Mouse (Mus musculus) liver, adult 2 months (tissue): Measurements from ENCODE around the gene Tmem91.

ENCODE experiments used
- CTCF ChIP-seq: fragments of 200-500 bp; IDR thresholded peaks from 2 replicates; pipeline ENCODE4 v1.5.1; 2011; ENCODE audit warnings: low read depth, low read length, control low read depth
- POLR2A ChIP-seq: fragments of 200-500 bp; IDR thresholded peaks from 2 replicates; pipeline ENCODE4 v1.6.1; 2011; ENCODE audit warnings: low read length, control low read depth; ENCODE audit not compliant: insufficient read depth; ENCODE audit errors: extremely low read depth

DNA sequence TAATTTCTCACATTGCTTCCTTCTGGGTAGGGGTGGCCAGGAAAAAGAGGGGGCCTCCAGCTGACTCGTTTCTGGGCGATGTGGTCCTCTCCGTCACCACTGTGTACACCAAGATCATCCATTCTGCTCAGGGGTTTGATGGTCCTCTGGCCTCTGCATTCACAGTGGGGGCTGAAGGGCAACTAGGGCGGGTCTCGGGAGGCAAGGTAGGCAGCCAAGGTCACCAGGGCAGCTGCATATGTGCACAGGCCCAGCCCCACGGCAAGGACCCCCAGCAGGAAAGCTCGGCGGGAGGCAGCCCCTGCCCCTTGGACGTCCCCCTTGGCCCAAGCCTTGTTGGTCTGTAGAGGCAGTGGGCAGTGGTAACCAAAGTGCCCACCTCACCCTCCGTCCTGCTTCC lies 5.8 kb downstream of the Tmem91 start:
- TF ChIP-seq POLR2A (no peak), CTCF (no peak)
